Mouse (Mus musculus): ENCODE data around the gene Pard3. TPM values are rescaled to one million over a fixed set of nuclear protein-coding genes. Genes with fewer than 3 reads are reported as not detected.

Gene Pard3
- total RNA-seq, 2 experiments from 2014 or later = 16.4 to 21.6 TPM

GRCm38 (mm10) chr8:127535192-127535845 lies 471.6 kb downstream of the Pard3 start:
- peak in 1 of 2 experiments; percentile 22 for DNase-seq (ENCODE audit: low spot score in 2 of 2)

GRCm38 (mm10) chr8:127535846-127536220 lies 472.1 kb downstream of the Pard3 start:
- no peak for DNase-seq (ENCODE audit: low spot score in 2 of 2)

DNA sequence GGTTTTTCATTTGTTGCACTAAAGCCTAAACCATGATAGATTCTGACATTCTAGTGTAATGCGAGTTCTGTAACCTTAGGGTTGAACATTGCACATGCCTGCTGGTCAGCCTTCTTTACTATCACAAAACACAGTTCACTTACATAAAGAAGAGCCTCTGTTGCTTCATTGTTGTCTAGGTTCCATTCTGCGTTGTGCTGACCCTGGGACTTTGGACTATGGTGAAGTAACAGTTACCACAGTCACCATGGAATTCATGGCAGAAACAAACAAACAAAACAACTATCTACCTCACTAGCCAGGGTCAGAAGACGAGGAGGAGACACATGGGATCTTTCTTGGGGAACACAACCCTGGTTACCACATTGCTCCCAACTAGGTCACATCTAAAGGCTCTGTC lies 476.1 kb downstream of the Pard3 start:
- DNase-seq (ENCODE audit: low spot score in 2 of 2) = no peak

GRCm38 (mm10) chr8:127540273-127540672 lies 476.6 kb downstream of the Pard3 start:
- no peak for DNase-seq (ENCODE audit: low spot score in 2 of 2)

- no peak for DNase-seq (ENCODE audit: low spot score in 2 of 2)
These were observed 478.5 kb downstream of the Pard3 start for GRCm38 (mm10) chr8:127542162-127542561.

DNA sequence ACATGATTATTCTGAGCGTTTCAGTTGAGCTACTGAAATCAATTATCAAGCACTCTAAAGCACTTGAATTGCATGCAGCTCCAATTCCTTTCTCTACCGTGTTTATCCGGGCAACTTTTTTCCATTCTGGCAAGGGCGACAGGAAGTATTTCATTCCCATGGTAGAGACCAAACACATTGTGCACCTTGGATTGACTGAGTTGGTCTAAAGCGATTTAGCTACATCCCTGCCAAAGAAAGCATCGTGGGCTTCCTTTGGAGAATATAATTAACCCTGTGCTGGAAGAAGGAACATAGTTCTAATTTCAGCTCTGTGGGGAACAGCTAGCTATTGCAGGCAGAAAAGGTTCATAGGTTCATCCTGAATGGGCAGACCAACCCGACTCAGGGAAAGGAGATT lies 480.0 kb downstream of the Pard3 start:
- no peak for DNase-seq (ENCODE audit: low spot score in 2 of 2)

DNA sequence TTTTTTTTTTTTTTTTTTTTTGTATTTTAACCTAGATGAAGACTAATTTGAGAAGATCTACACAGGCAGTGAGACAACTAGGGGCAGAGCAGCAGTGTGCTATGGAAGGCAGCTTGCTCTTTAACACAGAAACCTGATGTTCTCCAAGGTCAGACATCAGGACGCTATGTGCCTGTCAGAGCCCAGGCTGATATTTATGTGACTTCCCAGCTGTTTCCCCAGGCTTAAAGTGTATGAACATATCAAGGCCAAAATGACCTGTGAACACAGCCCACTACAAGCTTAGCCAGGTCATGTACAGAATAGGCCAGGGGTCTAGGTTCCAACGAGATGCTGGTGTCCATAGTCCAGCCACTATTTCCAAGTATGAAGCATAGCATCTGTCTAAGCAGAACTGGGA lies 482.5 kb downstream of the Pard3 start:
- no peak for DNase-seq (ENCODE audit: low spot score in 2 of 2)

DNA sequence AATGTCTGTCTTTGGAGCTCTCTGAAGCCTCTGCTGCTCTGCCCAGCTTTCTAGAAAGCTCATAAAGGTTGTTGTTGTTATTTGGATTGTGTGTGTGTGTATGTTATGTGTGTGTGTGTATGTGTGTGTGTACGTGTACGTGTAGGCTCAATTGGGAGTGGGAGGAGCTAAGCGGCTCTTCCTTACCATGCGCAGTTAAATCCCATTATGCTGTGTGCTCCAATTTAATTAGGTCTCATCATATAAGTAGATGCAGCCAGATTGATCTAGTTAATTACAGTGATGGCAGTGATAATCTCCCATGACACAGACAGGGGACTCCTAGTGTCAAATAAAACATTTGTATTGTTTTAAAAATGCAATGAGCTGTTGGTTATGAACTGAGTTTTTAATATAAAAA lies 487.2 kb downstream of the Pard3 start:
- no peak for DNase-seq (ENCODE audit: low spot score in 2 of 2)

- DNase-seq (ENCODE audit: low spot score in 2 of 2) = peak in 1 of 2 experiments; percentile 17
These were observed 488.5 kb downstream of the Pard3 start for GRCm38 (mm10) chr8:127552161-127552595.

DNA sequence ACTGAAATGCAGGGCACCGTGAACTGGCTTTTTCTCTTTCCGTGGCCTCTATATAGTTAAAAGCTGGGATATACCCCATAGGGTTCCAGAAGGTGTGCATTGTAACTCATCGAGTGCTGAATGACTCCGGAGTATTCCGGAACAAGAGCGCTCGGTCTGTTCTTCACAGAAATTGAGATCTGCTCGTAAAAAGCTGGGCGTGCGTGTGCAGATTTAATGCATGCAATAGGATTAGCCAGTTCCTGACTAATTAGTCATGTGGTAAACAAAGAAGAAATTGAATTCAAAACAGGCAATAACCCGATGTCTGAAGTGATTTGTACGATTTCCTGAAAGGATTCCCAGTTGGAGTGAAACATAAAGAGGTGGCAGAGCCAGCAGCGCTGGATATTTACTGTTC lies 489.1 kb downstream of the Pard3 start:
- no peak for DNase-seq (ENCODE audit: low spot score in 2 of 2)

GRCm38 (mm10) chr8:127553582-127553981 lies 489.9 kb downstream of the Pard3 start:
- DNase-seq (ENCODE audit: low spot score in 2 of 2) = no peak

DNA sequence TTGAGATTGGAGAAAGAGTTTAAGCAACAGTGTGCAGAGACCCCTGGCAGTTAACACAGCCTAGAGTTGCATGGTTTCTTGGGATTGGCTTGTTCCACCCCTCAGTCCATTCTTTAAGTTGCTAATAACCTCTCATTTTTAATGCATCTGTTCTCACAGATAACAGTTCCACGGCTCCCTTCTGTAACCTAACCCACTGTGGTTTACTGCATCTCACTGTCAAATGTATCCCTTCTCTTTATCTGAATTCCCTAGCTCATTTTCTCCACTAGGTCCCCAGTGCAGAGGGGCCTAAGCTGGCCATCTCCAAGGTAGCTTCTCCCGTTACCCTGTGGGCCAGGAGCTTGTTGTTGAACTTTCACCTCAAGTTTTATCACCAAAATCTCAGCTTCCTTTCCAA lies 492.1 kb downstream of the Pard3 start:
- DNase-seq (ENCODE audit: low spot score in 2 of 2) = no peak

DNA sequence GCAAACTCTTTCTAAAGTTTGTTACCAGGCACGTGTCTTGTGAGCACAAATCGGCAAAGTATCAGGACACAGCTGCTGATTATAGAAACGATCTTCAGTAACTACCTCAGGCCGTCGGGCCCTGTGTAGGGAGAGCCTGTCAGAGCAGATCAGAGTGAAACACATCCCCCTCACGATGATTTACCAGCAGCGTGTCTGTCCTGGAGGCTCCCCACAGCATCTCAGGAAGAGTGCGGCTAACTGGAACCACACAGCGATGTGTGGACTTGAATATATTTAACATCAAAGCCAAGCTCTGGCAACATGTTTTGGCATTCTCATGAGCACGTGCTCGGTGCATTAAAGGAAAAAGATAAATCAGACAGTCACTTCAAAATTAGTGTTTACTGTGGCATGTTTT lies 493.3 kb downstream of the Pard3 start:
- DNase-seq (ENCODE audit: low spot score in 2 of 2) = no peak

DNA sequence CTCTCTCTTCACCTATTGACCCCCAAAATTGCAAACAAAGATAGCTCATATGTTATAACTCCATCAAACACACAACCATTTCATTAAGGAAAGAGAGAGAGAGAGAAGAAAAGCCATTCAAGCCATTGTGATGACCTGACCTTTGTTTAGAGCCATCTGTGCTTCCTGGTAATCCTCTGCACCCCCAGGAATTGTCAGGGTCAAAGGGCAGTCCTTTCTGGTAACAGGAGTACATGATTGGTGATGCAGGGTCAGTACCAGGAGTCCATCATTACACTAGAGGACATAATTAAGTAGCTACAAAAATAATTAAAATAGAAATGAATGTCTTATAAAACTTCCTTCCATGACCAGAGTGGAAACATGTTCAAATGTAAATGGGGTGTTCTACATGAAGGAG lies 493.9 kb downstream of the Pard3 start:
- no peak for DNase-seq (ENCODE audit: low spot score in 2 of 2)

- DNase-seq (ENCODE audit: low spot score in 2 of 2) = no peak
These were observed 499.9 kb downstream of the Pard3 start for GRCm38 (mm10) chr8:127563634-127564033.

GRCm38 (mm10) chr8:127564426-127564825 lies 500.7 kb downstream of the Pard3 start:
- DNase-seq (ENCODE audit: low spot score in 2 of 2) = no peak

DNA sequence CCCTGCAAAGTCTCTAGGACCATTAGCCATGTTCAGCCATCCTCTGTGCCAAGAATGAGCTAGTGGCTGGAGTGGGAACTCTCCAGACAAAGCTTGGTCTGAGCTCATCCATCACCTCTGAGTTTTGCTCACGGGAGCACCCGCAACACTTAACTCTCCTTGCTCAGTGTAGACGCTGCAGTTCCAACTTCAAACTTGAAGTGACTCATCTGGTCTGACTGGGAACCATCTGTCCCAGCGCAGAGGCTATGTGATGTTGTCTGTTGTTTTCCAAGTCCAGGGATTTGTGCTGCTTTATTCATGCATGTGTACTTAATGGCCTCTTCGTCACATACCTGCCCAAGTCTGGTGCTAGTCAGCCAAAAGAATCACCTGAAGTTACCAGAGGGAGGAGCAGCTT lies 505.5 kb downstream of the Pard3 start:
- no peak for DNase-seq (ENCODE audit: low spot score in 2 of 2)

- DNase-seq (ENCODE audit: low spot score in 2 of 2) = no peak
These were observed 506.8 kb downstream of the Pard3 start for GRCm38 (mm10) chr8:127570527-127570926.

DNA sequence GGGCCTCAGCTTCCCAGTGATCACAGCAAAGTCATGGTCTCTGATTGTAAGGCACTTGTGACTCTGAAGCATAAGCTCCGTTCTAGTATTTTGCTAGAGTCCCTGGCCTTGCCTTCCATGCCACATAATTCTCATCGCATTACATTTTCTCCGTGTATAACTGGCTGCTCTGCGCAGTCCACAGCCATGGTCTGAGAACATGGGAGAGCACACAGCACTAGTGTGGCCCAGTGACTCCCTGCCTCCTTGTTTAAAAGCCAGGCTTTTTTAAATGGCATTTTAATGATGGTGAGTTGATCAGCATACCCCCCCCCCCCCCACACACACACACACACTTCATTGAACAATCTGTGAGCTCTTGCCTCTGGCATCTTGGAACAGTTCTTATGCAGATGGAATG lies 508.8 kb downstream of the Pard3 start:
- DNase-seq (ENCODE audit: low spot score in 2 of 2) = no peak

DNA sequence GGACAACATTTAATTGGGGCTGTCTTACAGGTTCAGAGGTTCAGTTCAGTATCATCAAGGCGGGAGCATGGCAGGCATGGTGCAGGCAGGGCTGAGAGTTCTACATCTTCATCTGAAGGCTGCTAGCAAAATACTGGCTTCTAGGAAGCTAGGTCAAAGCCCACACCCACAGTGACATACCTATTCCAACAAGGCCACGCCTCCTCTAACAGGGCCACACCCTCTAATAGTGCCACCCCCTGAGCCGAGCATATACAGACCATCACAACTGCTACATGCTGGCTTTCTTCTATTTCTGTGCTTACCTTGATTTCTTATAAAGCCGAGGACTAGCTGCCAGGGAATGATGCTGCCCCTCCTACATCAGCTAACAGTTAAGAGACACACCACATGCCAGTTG lies 513.0 kb downstream of the Pard3 start:
- DNase-seq (ENCODE audit: low spot score in 2 of 2) = no peak

DNA sequence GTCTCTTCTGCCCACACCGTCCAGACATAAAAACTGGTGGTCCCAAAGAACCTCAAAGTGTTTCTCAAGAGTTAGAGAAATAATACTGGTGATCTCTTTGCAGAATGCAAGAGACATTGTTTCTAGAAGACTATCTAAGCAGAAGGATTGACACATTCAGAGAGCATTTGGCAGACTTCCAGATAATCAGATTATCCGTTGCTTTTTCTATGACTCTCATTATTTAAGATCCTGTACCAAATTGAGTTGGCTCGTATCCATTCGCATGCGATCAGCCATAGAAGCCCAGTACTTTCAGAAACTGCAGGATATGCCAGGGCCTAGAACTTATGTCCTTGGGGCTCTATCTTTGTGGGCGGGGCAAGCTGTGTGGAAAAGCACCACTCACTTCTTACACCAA lies 514.0 kb downstream of the Pard3 start:
- DNase-seq (ENCODE audit: low spot score in 2 of 2) = no peak

- no peak for DNase-seq (ENCODE audit: low spot score in 2 of 2)
These were observed 515.7 kb downstream of the Pard3 start for GRCm38 (mm10) chr8:127579436-127579835.

- DNase-seq (ENCODE audit: low spot score in 2 of 2) = no peak
These were observed 519.7 kb downstream of the Pard3 start for GRCm38 (mm10) chr8:127583429-127583828.

DNA sequence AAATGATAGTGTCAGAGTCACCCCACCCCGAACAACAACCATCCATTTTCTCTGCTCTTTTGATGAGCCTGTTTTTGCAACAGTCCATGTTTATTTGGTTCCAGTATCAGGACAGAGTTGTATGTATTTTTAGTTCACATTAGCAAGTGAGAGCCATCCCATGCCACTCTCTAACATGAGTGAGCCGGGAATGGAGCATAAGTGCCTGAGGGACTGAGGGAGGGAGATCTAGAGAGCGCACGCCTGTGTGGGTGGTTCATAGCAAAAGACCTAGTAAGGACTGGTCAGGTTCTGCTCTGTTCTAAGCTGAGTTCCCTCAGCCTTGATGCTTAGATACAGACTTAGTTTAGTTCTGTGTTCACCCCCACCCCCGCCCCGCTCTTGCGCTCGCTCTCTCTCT lies 521.9 kb downstream of the Pard3 start:
- no peak for DNase-seq (ENCODE audit: low spot score in 2 of 2)
